Mouse (Mus musculus): ENCODE data around the gene Kcnc3.

- TF ChIP-seq EP300 (IDR thresholded peaks at IDR 0.05) (peak; percentile 98), CTCF (IDR thresholded peaks at IDR 0.05) (no peak)
These were observed 7.3 kb upstream of the Kcnc3 start for GRCm38 (mm10) chr7:44583146-44583545.

All from lung, postnatal 0 days (tissue).